Mouse (Mus musculus): Measurements from ENCODE around the gene Bard1. TPM values are rescaled to one million over a fixed set of nuclear protein-coding genes. Genes with fewer than 3 reads are reported as not detected.

The Bard1 gene
- polyA plus RNA-seq, 1 experiment from 2014 or later, result 1.3 TPM

DNA sequence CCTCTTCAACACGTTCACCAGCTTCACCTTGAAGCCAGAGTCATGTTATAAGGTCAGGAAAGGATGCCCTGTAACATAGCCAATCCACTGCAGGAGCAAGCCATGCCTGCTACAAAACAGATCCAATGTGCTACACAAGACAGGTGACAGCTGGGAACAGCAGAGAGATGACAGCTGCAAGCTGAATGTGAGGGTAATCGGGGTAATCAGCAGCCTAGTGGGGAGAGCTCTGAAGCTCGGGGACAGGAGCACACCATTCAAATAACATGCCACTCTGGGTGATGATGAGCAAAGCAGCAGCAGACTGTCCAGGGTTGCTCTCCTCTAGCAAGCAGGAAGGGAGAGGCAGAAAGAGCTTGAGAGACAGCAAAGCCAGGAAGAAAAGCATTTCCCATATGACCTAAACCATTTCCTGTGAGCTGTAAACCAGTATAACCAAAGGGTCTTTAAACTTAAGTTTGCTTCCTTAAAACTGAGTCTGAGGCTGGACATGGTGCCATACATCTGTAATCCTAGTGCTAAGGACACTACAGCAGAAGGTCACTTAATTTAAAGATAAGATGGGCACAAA lies 2.9 kb downstream of the Bard1 start:
- WGBS, result 32% methylated on average over 3 of the region's 3 CpGs
- no peaks in the 10 kb centered on the region for H3K36me3 ChIP-seq
- H3K4me2 ChIP-seq (replicated peaks), result no peak overlapping the region
- peaks cover 13% of the 10 kb centered on the region for H3K4me1 ChIP-seq
- no peaks in the 10 kb centered on the region for H3K9me3 ChIP-seq
- no peak overlapping the region for H3K4me3 ChIP-seq
- no peak for ATAC-seq (replicated peaks)
- H3K9ac ChIP-seq (replicated peaks), result no peak overlapping the region
- no peaks in the 10 kb centered on the region for H3K27me3 ChIP-seq
- no peak overlapping the region for H3K27ac ChIP-seq (replicated peaks)

DNA sequence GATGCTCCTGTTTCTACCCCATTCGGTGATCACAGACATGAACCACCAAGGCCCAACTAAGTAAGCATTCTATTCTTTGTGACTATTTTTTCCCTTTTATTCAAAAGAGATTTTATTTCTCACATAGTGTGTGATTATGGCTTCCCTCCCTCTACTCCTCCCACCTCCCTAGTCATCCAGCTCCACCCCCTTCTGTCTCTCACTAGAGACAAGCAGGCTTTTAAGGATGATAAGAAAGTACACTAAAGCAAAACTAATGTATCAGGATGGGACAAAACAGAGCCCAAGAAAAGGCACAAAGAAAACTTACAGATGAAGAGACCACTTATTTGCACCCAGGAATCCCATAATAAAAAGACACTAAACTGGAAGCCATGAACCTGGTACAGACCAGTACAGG lies 6.9 kb downstream of the Bard1 start:
- Histone ChIP-seq H3K4me3 (no peak overlapping the region), H3K9ac (replicated peaks) (no peak overlapping the region), H3K27me3 (no peaks in the 10 kb centered on the region), H3K36me3 (no peaks in the 10 kb centered on the region), H3K4me1 (peaks cover 9% of the 10 kb centered on the region; the same call in 1 of the 2 replicates), H3K27ac (replicated peaks) (no peak overlapping the region), H3K4me2 (replicated peaks) (no peak overlapping the region), H3K9me3 (no peaks in the 10 kb centered on the region)
- WGBS, result 100% methylated on average over 1 of the region's 1 CpGs
- no peak for ATAC-seq (replicated peaks)

DNA sequence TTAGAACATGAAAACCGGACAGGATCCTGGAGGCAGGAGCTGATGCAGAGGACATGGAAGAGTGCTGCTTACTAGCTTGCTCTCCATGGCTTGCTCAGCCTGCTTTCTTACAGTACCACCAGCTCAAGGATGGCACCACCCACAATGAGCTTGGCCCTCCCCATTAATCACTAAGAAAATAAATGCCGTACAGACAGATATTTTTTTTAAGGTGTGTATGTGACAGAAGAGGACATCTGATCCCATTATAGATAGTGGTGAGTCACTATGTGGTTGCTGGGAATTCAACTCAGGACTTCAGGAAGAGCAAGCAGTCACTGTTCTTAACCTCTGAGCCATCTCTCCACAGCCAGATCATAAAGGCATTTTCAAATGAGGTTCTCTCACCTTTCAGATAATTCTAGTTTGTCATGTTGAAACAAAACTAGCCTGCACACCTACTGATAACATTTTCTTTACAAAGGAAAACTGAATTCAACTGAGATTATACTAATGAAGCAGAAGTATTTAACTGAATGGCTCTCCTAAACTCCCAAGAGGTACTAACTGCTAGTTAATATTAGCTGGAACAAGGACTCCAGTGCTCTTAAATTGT lies 7.6 kb downstream of the Bard1 start:
- Histone ChIP-seq H3K36me3 (no peaks in the 10 kb centered on the region), H3K9me3 (no peaks in the 10 kb centered on the region), H3K4me1 (peaks cover 6% of the 10 kb centered on the region; the same call in 1 of the 2 replicates), H3K4me2 (replicated peaks) (no peak overlapping the region), H3K27me3 (no peaks in the 10 kb centered on the region), H3K9ac (replicated peaks) (no peak overlapping the region), H3K4me3 (no peak overlapping the region), H3K27ac (replicated peaks) (no peak overlapping the region)
- 94% methylated on average over 2 of the region's 2 CpGs for WGBS
- ATAC-seq (replicated peaks), result no peak

DNA sequence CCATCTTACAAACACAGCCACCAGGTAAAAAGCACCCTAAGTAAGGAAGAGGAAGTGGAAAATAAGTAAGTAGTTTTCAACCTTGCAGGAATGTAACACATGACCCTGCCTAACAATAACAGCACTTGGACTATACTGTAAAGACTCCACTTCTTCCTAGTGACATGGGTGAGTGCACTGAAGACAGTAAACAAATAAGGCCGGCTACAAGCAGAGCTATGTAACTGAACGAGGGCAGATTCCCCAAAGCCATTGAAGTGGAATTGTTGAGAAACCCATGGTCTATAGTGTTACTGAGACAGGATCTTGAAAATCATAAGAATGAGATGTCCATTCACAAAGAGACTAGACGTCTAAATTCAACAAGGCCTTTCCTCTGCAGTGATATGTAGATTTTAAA lies 27.3 kb downstream of the Bard1 start:
- WGBS, result 70% methylated on average over 3 of the region's 3 CpGs
- Histone ChIP-seq H3K9me3 (no peaks in the 10 kb centered on the region), H3K4me3 (no peak overlapping the region), H3K27me3 (no peaks in the 10 kb centered on the region), H3K36me3 (no peaks in the 10 kb centered on the region), H3K27ac (replicated peaks) (no peak overlapping the region), H3K9ac (replicated peaks) (no peak overlapping the region), H3K4me2 (replicated peaks) (no peak overlapping the region), H3K4me1 (no peaks in the 10 kb centered on the region)
- ATAC-seq (replicated peaks), result no peak

DNA sequence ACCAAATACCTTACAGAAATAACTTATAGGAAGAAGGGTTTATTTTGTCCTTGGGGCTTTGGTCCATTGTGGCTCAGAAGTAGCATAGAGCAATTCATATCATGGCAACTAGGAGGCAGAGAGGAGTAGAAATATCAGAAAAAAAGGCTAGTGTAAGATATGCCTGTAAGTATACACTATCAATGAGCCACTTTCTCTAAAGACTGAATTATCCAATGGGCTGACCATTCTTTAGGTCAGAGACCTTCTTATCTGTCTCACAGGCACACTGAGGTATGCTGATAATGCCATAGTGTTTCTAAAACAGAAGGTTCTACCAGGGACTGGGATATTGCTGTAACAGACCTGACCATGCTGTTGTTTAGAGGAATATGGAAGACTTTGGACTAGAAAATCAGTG lies 32.2 kb downstream of the Bard1 start:
- Histone ChIP-seq H3K27ac (replicated peaks) (no peak overlapping the region), H3K9ac (replicated peaks) (no peak overlapping the region), H3K4me2 (replicated peaks) (no peak overlapping the region), H3K36me3 (no peaks in the 10 kb centered on the region), H3K4me1 (no peaks in the 10 kb centered on the region), H3K4me3 (no peak overlapping the region), H3K27me3 (no peaks in the 10 kb centered on the region), H3K9me3 (no peaks in the 10 kb centered on the region)
- ATAC-seq (replicated peaks), result no peak

DNA sequence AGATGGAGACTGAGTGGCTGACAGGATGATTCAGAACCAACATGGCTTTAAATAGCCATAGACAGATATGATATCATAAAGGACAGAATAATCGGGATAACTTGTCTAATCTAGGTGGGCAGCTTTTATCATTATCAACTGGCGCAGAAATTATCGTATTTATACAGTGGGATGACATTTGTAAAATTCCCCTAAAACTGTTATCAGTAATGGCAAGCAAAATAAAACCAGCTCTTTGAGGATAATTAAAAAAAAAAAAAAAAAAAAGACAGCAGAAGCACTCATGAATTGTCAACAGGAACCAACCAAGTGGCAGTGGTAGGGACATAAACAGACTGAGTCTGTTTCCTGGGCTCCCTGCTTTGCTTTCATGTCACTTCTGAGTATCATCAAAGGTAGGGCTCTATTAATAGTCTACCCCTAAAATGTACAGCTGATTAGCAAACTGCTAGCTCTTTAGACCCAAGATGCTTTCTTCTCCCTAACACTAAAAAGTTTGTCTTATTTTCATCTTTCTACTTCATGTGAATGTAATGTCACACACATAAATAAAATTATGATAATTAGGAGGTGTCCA lies 34.1 kb downstream of the Bard1 start:
- WGBS, result 92% methylated on average over 3 of the region's 3 CpGs
- no peak for ATAC-seq (replicated peaks)

DNA sequence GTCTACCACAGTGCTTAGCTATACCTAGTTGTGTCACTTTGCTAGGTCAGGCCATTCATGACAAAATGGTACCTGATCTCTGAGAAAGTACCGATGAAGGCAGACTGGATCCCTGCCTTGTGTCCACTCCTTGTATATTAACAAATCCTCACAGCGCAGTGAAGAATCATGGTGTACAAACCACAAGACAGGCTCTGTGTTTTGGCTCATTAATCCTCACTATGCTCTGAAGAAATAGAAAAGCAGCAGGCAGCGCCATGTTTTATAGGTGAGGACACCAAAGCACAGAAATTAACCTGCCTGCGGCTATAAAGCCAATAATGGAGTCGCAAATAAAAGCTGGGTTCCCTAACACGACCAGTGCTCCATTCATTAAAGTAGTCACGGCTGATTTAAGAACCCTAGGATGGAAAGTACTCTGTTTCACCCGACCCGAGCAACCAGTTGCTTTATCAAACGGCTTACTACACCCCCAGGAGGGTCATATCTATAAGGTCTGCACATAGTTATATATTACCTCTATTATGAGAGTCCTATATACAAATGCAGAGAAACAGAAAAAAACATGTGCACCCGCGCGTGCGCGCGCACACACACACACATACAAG lies 39.0 kb downstream of the Bard1 start:
- no peaks in the 10 kb centered on the region for H3K4me1 ChIP-seq
- WGBS, result 93% methylated on average over 16 of the region's 16 CpGs
- H3K27ac ChIP-seq (replicated peaks), result no peak overlapping the region
- no peak for ATAC-seq (replicated peaks)
- H3K9me3 ChIP-seq, result no peaks in the 10 kb centered on the region
- no peaks in the 10 kb centered on the region for H3K36me3 ChIP-seq
- no peak overlapping the region for H3K4me3 ChIP-seq
- H3K4me2 ChIP-seq (replicated peaks), result no peak overlapping the region
- no peak overlapping the region for H3K9ac ChIP-seq (replicated peaks)
- no peaks in the 10 kb centered on the region for H3K27me3 ChIP-seq

More for the DNA sequence above, 34.1 kb downstream of the Bard1 start:
- Histone ChIP-seq H3K9me3 (no peaks in the 10 kb centered on the region), H3K4me2 (replicated peaks) (no peak overlapping the region), H3K27me3 (no peaks in the 10 kb centered on the region), H3K4me3 (no peak overlapping the region), H3K36me3 (no peaks in the 10 kb centered on the region), H3K4me1 (no peaks in the 10 kb centered on the region), H3K27ac (replicated peaks) (no peak overlapping the region), H3K9ac (replicated peaks) (no peak overlapping the region)

DNA sequence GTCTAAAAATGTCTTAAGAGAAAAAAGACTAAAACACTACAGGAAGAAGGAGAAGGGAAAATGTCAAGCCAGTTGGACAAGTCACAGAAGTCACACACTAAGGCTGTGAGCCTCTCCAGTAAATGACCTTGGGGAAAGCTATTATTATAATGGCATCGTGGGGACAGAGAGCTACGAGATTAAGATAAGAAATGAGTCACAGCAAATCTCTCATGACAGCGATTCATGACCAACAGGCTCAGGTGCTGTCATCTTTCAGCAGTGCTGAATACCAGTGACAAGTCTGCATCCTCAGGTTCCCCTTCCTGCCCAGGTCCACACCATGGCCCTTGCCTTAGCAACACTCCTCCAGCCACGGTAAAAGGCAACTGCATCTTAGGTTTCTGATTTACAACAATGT lies 46.8 kb downstream of the Bard1 start:
- H3K4me3 ChIP-seq, result no peak overlapping the region
- no peaks in the 10 kb centered on the region for H3K9me3 ChIP-seq
- no peak for ATAC-seq (replicated peaks)
- H3K27me3 ChIP-seq, result no peaks in the 10 kb centered on the region
- no peak overlapping the region for H3K9ac ChIP-seq (replicated peaks)
- WGBS, result 91% methylated on average over 4 of the region's 4 CpGs
- no peak overlapping the region for H3K4me2 ChIP-seq (replicated peaks)
- H3K36me3 ChIP-seq, result no peaks in the 10 kb centered on the region
- H3K4me1 ChIP-seq, result no peaks in the 10 kb centered on the region
- no peak overlapping the region for H3K27ac ChIP-seq (replicated peaks)

DNA sequence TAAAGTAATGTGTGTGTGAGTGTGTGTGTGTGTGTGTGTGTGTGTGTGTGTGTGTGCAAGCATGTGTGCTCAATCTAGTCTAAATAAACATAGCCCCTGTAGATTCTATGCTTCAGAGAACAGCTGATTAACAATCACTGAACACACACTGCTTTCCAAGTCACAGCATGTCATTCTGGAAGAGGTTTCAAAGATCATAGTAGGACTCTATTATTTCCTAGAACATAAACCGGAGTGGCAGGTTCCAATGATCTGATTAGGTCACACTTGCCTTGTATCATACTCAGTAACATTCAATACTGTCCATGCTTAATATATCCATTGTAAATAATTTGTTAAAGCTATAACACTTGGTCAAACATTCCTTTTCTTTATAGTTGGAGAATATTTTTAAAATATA lies 47.5 kb downstream of the Bard1 start:
- no peak overlapping the region for H3K27ac ChIP-seq (replicated peaks)
- no peaks in the 10 kb centered on the region for H3K4me1 ChIP-seq
- H3K36me3 ChIP-seq, result no peaks in the 10 kb centered on the region
- ATAC-seq (replicated peaks), result no peak
- H3K9ac ChIP-seq (replicated peaks), result no peak overlapping the region
- WGBS, result 75% methylated on average over 1 of the region's 1 CpGs
- H3K27me3 ChIP-seq, result no peaks in the 10 kb centered on the region
- no peak overlapping the region for H3K4me2 ChIP-seq (replicated peaks)
- H3K9me3 ChIP-seq, result no peaks in the 10 kb centered on the region
- no peak overlapping the region for H3K4me3 ChIP-seq

DNA sequence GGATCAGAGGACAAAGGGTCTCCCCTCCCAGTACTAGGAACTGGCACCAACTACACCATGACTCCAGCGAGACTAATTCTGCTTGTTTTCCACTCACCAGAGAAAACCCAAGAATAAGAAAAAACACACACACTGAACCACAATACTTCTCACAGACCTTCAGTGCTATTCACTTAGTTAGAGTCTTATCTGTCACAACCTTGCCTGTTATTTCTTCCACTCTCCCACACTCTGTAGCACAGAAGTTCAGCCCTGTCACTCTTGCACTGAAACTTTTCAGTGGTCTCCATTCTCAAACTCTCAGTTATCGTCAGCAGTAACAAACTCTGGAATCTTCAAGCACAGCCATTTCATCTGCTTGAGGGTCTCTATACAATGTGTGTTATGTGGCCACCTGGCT lies 50.2 kb downstream of the Bard1 start:
- Histone ChIP-seq H3K36me3 (no peaks in the 10 kb centered on the region), H3K27ac (replicated peaks) (no peak overlapping the region), H3K9me3 (no peaks in the 10 kb centered on the region), H3K4me3 (no peak overlapping the region), H3K4me2 (replicated peaks) (no peak overlapping the region), H3K9ac (replicated peaks) (no peak overlapping the region), H3K4me1 (no peaks in the 10 kb centered on the region), H3K27me3 (no peaks in the 10 kb centered on the region)
- 78% methylated on average over 2 of the region's 2 CpGs for WGBS
- no peak for ATAC-seq (replicated peaks)

DNA sequence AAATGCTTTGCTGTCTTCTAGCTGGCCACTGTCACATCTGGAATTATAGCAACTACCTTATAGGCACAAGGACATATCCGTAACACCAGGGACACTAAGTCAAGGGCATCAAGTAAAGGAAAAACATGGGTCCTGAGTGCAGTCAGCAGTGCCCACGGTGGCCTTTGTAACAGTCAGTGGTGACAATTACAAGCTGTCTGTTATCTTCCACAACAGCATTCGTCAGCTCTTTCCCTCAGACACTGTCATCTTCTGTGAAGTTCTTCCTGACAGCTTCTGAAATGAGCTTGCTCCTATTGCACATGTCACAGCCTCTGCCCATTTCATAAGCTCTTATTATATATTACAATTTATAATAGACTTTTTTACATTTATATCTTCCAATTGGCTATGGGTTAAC lies 50.7 kb downstream of the Bard1 start:
- Histone ChIP-seq H3K4me2 (replicated peaks) (no peak overlapping the region), H3K36me3 (no peaks in the 10 kb centered on the region), H3K4me1 (no peaks in the 10 kb centered on the region), H3K9me3 (no peaks in the 10 kb centered on the region), H3K4me3 (no peak overlapping the region), H3K27ac (replicated peaks) (no peak overlapping the region), H3K27me3 (no peaks in the 10 kb centered on the region), H3K9ac (replicated peaks) (no peak overlapping the region)
- 87% methylated on average over 3 of the region's 3 CpGs for WGBS
- no peak for ATAC-seq (replicated peaks)

DNA sequence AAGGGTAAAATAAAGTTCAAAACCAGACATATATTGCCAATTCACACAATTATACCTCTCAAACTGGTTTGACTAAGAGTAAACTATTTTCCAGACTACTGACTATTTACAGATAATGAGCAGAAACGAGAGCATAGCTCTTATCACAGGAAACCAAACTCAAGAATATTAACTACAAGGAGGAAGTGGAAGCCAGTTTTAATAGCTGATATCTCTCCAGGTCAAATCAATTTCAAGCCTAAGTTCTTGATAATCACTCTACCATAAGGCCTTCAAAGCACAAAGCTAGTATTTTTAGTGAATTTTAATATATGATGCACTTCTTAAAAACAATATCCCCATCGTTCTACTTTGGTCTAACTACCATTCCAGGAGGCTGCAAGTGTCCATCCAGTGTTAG lies 57.8 kb downstream of the Bard1 start:
- Histone ChIP-seq H3K27me3 (no peaks in the 10 kb centered on the region), H3K9ac (replicated peaks) (no peak overlapping the region), H3K36me3 (no peaks in the 10 kb centered on the region), H3K4me3 (no peak overlapping the region), H3K4me1 (no peaks in the 10 kb centered on the region), H3K9me3 (no peaks in the 10 kb centered on the region), H3K4me2 (replicated peaks) (no peak overlapping the region), H3K27ac (replicated peaks) (no peak overlapping the region)
- no peak for ATAC-seq (replicated peaks)
- 95% methylated on average over 2 of the region's 2 CpGs for WGBS

Data from forebrain, embryonic 15.5 days (tissue).